Mouse (Mus musculus) small intestine, adult 2 months (tissue): ENCODE measurements around the gene Ibtk.

Experiments
- CTCF ChIP-seq: fragments of 200-500 bp; IDR thresholded peaks from 2 replicates; pipeline ENCODE4 v1.5.1; 2012; ENCODE audit warnings: low read depth, mild to moderate bottlenecking, control low read depth, inconsistent platforms, low read length, moderate library complexity, mixed read lengths; ENCODE audit not compliant: insufficient replicate concordance, insufficient read length; ENCODE audit errors: extremely low read depth
- POLR2A ChIP-seq: fragments of 200-500 bp; IDR thresholded peaks from 2 replicates; pipeline ENCODE4 v1.6.1; 2012; ENCODE audit warnings: low read depth, mild to moderate bottlenecking, control low read depth, inconsistent platforms, low read length, moderate library complexity

DNA sequence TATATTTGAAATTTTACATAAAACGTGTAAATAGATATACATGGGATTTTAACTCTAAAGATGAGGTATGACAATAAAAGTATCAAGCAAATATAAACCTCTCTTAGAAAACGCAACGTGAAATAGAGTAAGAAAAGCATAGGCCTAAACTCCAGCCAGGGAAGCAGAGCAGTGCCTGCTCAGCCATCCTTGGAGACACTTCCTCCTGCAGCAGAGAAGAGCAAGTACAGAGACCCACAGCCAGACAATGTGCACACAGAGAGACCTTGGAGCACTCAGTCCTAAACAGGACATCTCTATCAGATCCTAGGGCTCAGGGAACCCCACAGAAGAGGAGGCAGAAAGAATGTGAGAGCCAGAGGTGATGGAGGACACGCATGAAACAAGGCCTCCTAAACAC lies 7.0 kb downstream of the Ibtk start:
- TF ChIP-seq CTCF (no peak), POLR2A (no peak)
